Mouse (Mus musculus) liver, embryonic 16.5 days (tissue): ENCODE data around the gene Agbl4. TPM values are rescaled to one million over a fixed set of nuclear protein-coding genes. Genes with fewer than 3 reads are reported as not detected.

ENCODE experiments used
- ATAC-seq: fragments of 200-750 bp; cut with Nextera tagmentation; 2 replicates; pipeline ENCODE4 v1.8.0; 2017; ENCODE audit warnings: low read depth, mild to moderate bottlenecking, moderate number of reproducible peaks, moderate library complexity
- H3K27ac ChIP-seq: fragments of 300-500 bp; sonication (generic); 2 replicates; pipeline ENCODE4 v1.5.1; 2014; ENCODE audit warnings: mild to moderate bottlenecking, low read length
- H3K27me3 ChIP-seq: fragments of 300-500 bp; sonication (generic); 2 replicates; pipeline ENCODE4 v1.6.1; 2014; ENCODE audit warnings: low read depth, low read length, mixed read lengths; ENCODE audit not compliant: control insufficient read depth, insufficient read depth
- H3K36me3 ChIP-seq: fragments of 300-500 bp; sonication (generic); 2 replicates; pipeline ENCODE4 v1.6.1; 2014; ENCODE audit warnings: mild to moderate bottlenecking; ENCODE audit not compliant: control insufficient read depth, insufficient read depth
- H3K4me1 ChIP-seq: fragments of 300-500 bp; sonication (generic); 2 replicates; pipeline ENCODE4 v1.6.1; 2014; ENCODE audit warnings: low read depth, low read length, mixed read lengths; ENCODE audit not compliant: control insufficient read depth
- H3K4me2 ChIP-seq: fragments of 300-500 bp; sonication (generic); 2 replicates; pipeline ENCODE4 v1.6.1; 2014; ENCODE audit warnings: low read depth, low read length, mixed read lengths
- H3K4me3 ChIP-seq: fragments of 300-500 bp; sonication (generic); 2 replicates; pipeline ENCODE4 v1.5.1; 2014; ENCODE audit warnings: low read depth, mild to moderate bottlenecking, low read length
- H3K9ac ChIP-seq: fragments of 300-500 bp; sonication (generic); 2 replicates; pipeline ENCODE4 v1.6.1; 2014; ENCODE audit warnings: low read depth, low read length
- H3K9me3 ChIP-seq: fragments of 300-500 bp; sonication (generic); replicated peaks from 2 replicates; pipeline ENCODE4 v1.6.1; 2016; ENCODE audit warnings: low read length; ENCODE audit not compliant: control insufficient read depth
- WGBS: fragments of 180-500 bp; shearing (Covaris S2); extraction: QIAGEN DNeasy Blood & Tissue Kit; methylation state at CpG from one replicate; pipeline ENCODE4 v1.1.7; 2014; ENCODE audit not compliant: insufficient replicate concordance; 5-methylcytosine and 5-hydroxymethylcytosine counted together
- polyA plus RNA-seq: library from polyadenylated mRNA; unstranded; fragments of >200 nt; fragmentation: Nextera tagmentation; extraction: Ambion mirVana; gene quantifications from 2 replicates; pipeline ENCODE4 v1.2.1, GENCODE M21; 2015

Agbl4 gene
- polyA plus RNA-seq, 1 experiment from 2014 or later, result not detected

- Histone ChIP-seq H3K4me2 (no peak overlapping the region), H3K9me3 (no peaks in the 10 kb centered on the region), H3K27ac (no peak overlapping the region), H3K4me3 (no peak overlapping the region), H3K27me3 (no peaks in the 10 kb centered on the region), H3K4me1 (no peaks in the 10 kb centered on the region), H3K36me3 (no peaks in the 10 kb centered on the region), H3K9ac (no peak overlapping the region)
- ATAC-seq, result no peak
- WGBS, result 28% methylated on average over 6 of the region's 6 CpGs
Observed at GRCm38 (mm10) chr4:111425170-111425569, 1027.7 kb downstream of the Agbl4 start.

GRCm38 (mm10) chr4:111431186-111431585, 1033.7 kb downstream of the Agbl4 start:
- H3K36me3 ChIP-seq, result no peaks in the 10 kb centered on the region
- no peaks in the 10 kb centered on the region for H3K27me3 ChIP-seq
- no peaks in the 10 kb centered on the region for H3K4me1 ChIP-seq
- H3K9ac ChIP-seq, result no peak overlapping the region
- no peak for ATAC-seq
- H3K9me3 ChIP-seq, result no peaks in the 10 kb centered on the region
- 69% methylated on average over 2 of the region's 2 CpGs for WGBS
- H3K27ac ChIP-seq, result no peak overlapping the region
- H3K4me3 ChIP-seq, result no peak overlapping the region
- no peak overlapping the region for H3K4me2 ChIP-seq

- Histone ChIP-seq H3K4me3 (no peak overlapping the region), H3K4me1 (no peaks in the 10 kb centered on the region), H3K9ac (no peak overlapping the region), H3K4me2 (no peak overlapping the region), H3K27ac (no peak overlapping the region), H3K9me3 (no peaks in the 10 kb centered on the region), H3K27me3 (no peaks in the 10 kb centered on the region), H3K36me3 (no peaks in the 10 kb centered on the region)
- ATAC-seq, result no peak
- WGBS, result 43% methylated on average over 5 of the region's 5 CpGs
Observed at GRCm38 (mm10) chr4:111432013-111432412, 1034.6 kb downstream of the Agbl4 start.

- no peak for ATAC-seq
- 56% methylated on average over 5 of the region's 5 CpGs for WGBS
Observed at GRCm38 (mm10) chr4:111432417-111432816, 1035.0 kb downstream of the Agbl4 start.

GRCm38 (mm10) chr4:111441709-111442108, 1044.2 kb downstream of the Agbl4 start:
- H3K4me3 ChIP-seq, result no peak overlapping the region
- no peak overlapping the region for H3K27ac ChIP-seq
- H3K4me2 ChIP-seq, result no peak overlapping the region
- H3K36me3 ChIP-seq, result no peaks in the 10 kb centered on the region
- H3K4me1 ChIP-seq, result no peaks in the 10 kb centered on the region
- no peak for ATAC-seq
- H3K9me3 ChIP-seq, result no peaks in the 10 kb centered on the region
- WGBS, result 35% methylated on average over 1 of the region's 1 CpGs
- H3K9ac ChIP-seq, result no peak overlapping the region
- no peaks in the 10 kb centered on the region for H3K27me3 ChIP-seq

More at GRCm38 (mm10) chr4:111432417-111432816, 1035.0 kb downstream of the Agbl4 start:
- H3K36me3 ChIP-seq, result no peaks in the 10 kb centered on the region
- no peaks in the 10 kb centered on the region for H3K27me3 ChIP-seq
- no peaks in the 10 kb centered on the region for H3K9me3 ChIP-seq
- H3K27ac ChIP-seq, result no peak overlapping the region
- no peak overlapping the region for H3K4me2 ChIP-seq
- H3K4me1 ChIP-seq, result no peaks in the 10 kb centered on the region
- H3K4me3 ChIP-seq, result no peak overlapping the region
- H3K9ac ChIP-seq, result no peak overlapping the region

- Histone ChIP-seq H3K9ac (no peak overlapping the region), H3K4me3 (no peak overlapping the region), H3K4me2 (no peak overlapping the region), H3K27ac (no peak overlapping the region), H3K4me1 (no peaks in the 10 kb centered on the region), H3K9me3 (no peaks in the 10 kb centered on the region), H3K36me3 (no peaks in the 10 kb centered on the region), H3K27me3 (no peaks in the 10 kb centered on the region)
- WGBS, result 33% methylated on average over 1 of the region's 1 CpGs
- ATAC-seq, result no peak
Observed at GRCm38 (mm10) chr4:111442435-111443238, 1045.2 kb downstream of the Agbl4 start.

- H3K27ac ChIP-seq, result no peak overlapping the region
Observed at GRCm38 (mm10) chr4:111443906-111444615, 1046.6 kb downstream of the Agbl4 start.

GRCm38 (mm10) chr4:111444616-111445160, 1047.2 kb downstream of the Agbl4 start:
- WGBS, result 52% methylated on average over 1 of the region's 1 CpGs

More at GRCm38 (mm10) chr4:111443906-111444615, 1046.6 kb downstream of the Agbl4 start:
- no peak for ATAC-seq
- Histone ChIP-seq H3K4me1 (no peaks in the 10 kb centered on the region), H3K27me3 (no peaks in the 10 kb centered on the region), H3K9me3 (no peaks in the 10 kb centered on the region), H3K4me3 (no peak overlapping the region), H3K4me2 (no peak overlapping the region), H3K9ac (no peak overlapping the region), H3K36me3 (no peaks in the 10 kb centered on the region)
- 70% methylated on average over 10 of the region's 10 CpGs for WGBS

GRCm38 (mm10) chr4:111447918-111448317, 1050.5 kb downstream of the Agbl4 start:
- H3K4me2 ChIP-seq, result no peak overlapping the region
- no peaks in the 10 kb centered on the region for H3K4me1 ChIP-seq
- H3K4me3 ChIP-seq, result no peak overlapping the region
- WGBS, result 66% methylated on average over 3 of the region's 3 CpGs
- no peak for ATAC-seq
- no peaks in the 10 kb centered on the region for H3K27me3 ChIP-seq
- no peak overlapping the region for H3K9ac ChIP-seq
- no peak overlapping the region for H3K27ac ChIP-seq
- no peaks in the 10 kb centered on the region for H3K9me3 ChIP-seq
- no peaks in the 10 kb centered on the region for H3K36me3 ChIP-seq

More at GRCm38 (mm10) chr4:111444616-111445160, 1047.2 kb downstream of the Agbl4 start:
- Histone ChIP-seq H3K36me3 (no peaks in the 10 kb centered on the region), H3K27me3 (no peaks in the 10 kb centered on the region), H3K27ac (no peak overlapping the region), H3K9me3 (no peaks in the 10 kb centered on the region), H3K4me2 (no peak overlapping the region), H3K4me3 (no peak overlapping the region), H3K4me1 (no peaks in the 10 kb centered on the region), H3K9ac (no peak overlapping the region)
- ATAC-seq, result no peak
